Mouse (Mus musculus): ENCODE data around the gene Epb41. TPM values are rescaled to one million over a fixed set of nuclear protein-coding genes. Genes with fewer than 3 reads are reported as not detected.

Gene Epb41
- total RNA-seq, 2 experiments from 2014 or later: 26.2 to 28.4 TPM

DNA sequence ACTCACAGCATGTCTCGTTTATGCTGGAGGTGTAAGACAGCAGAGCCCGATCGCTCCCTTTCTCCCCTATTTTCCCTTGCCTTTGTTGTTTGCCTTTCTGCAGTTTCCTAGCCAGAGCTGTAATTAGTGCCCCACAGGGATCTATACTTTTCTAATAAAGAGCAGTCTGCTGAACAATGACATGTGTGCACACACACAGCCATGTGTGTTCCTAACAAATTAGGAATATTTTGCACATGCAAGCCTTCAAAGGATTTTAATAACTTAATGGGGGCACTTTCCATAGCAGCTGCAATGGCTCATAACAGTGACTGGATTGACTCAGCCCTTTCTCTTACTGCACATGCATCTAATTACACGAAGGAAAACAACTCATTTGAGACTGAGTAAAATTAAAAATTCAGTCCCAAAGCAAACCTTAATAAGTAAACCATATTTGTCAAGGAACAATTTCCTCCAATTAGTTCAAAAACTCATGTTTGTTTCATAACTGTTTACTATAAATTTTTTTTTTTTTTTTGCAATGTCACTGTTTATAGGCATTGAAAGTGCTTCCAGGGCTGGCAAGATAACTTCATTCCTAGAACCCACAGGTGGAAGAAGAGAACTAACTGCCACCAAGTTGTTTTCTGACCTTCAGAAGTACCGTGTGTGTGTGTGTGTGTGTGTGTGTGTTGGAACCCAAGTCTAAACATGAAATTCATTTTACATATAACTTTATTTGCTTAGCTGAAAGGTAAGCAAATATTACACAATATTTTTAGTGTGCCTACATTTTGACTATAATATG lies 49.2 kb downstream of the Epb41 start:
- DNase-seq (ENCODE audit: low spot score in 2 of 2): no peak
- intact Hi-C loops (cut with DNase I): no loop called here

- intact Hi-C loops (cut with DNase I): no loop called here
- no peak for DNase-seq (ENCODE audit: low spot score in 2 of 2)
Measured at GRCm38 (mm10) chr4:132025264-132025663, 49.9 kb downstream of the Epb41 start.

DNA sequence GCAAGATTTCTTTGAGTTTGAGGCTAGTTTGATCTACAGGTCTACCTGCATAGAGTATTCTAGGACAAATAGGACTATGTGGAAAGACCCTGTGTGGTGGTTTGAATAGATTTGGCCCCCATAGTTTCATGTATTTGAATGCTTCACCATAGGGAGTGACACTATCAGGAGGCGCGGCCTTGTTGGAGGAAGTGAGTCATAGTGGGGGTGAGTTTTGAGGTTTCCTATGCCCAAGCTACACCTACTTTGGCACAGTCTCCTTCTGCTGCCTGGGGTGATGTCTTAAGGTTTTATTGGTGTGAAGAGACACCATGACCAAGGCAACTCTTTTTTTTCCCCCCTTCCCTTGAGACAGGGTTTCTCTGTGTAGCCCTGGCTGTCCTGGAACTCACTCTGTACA lies 51.3 kb downstream of the Epb41 start:
- intact Hi-C loops (cut with DNase I): loop anchor here (5.0 kb wide), 1 partner anchor 42 kb away; no protein-coding TSS in a partner anchor

GRCm38 (mm10) chr4:132022639-132023038 lies 52.5 kb downstream of the Epb41 start:
- peak in 1 of 2 experiments; percentile 14 for DNase-seq (ENCODE audit: low spot score in 2 of 2)
- intact Hi-C loops (cut with DNase I): loop anchor here (5.0 kb wide), 1 partner anchor 40 kb away; no protein-coding TSS in a partner anchor

More for the DNA sequence above, 51.3 kb downstream of the Epb41 start:
- no peak for DNase-seq (ENCODE audit: low spot score in 2 of 2)

- no peak for DNase-seq (ENCODE audit: low spot score in 2 of 2)
- intact Hi-C loops (cut with DNase I): loop anchor here (5.0 kb wide), 1 partner anchor 40 kb away; no protein-coding TSS in a partner anchor
Measured at GRCm38 (mm10) chr4:132021883-132022282, 53.2 kb downstream of the Epb41 start.

- intact Hi-C loops (cut with DNase I): no loop called here
Measured at GRCm38 (mm10) chr4:132018547-132018946, 56.6 kb downstream of the Epb41 start.

GRCm38 (mm10) chr4:132015374-132015773 lies 59.7 kb downstream of the Epb41 start:
- DNase-seq (ENCODE audit: low spot score in 2 of 2): no peak
- intact Hi-C loops (cut with DNase I): no loop called here

More at GRCm38 (mm10) chr4:132018547-132018946, 56.6 kb downstream of the Epb41 start:
- no peak for DNase-seq (ENCODE audit: low spot score in 2 of 2)

DNA sequence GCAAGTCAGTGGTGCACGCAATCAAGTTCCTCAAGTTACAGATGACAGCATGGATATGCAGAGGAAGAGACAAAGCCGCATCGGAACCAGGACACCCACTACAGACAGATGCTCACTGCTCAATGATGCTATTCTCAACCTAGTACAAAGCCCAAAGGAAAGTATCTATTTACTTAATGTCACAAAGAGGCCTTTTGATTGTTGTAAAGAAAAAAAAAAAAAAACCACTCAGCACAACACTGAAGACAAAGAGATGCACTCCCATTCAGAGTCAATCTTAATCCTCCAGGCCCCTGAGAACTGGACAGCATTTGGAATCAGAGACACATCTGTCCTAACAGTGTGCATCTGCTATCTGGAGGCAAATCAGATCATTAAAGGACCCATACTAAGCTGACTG lies 63.5 kb downstream of the Epb41 start:
- intact Hi-C loops (cut with DNase I): no loop called here
- no peak for DNase-seq (ENCODE audit: low spot score in 2 of 2)

GRCm38 (mm10) chr4:132010416-132010815 lies 64.7 kb downstream of the Epb41 start:
- intact Hi-C loops (cut with DNase I): no loop called here
- DNase-seq (ENCODE audit: low spot score in 2 of 2): no peak

DNA sequence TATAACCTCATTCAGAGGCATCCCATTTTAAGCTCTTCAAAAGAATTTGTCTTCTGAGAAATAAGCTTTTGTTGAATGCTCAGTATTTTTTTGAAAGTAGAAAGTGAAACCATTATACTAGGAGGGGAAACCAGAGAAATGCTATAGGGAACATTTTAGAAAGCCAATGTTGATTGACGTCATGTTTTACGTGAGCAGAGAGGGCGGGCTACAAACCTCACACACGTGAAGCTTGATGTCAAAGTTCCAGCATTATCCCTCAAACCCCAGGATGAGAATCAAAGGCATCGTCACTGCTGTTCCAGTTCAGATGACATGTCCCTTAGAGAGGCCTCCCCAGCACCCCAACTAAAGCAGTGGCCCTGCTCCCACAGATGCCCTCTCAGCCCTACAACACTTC lies 66.9 kb downstream of the Epb41 start:
- DNase-seq (ENCODE audit: low spot score in 2 of 2): no peak
- intact Hi-C loops (cut with DNase I): no loop called here

- DNase-seq (ENCODE audit: low spot score in 2 of 2): no peak
- intact Hi-C loops (cut with DNase I): no loop called here
Measured at GRCm38 (mm10) chr4:132007123-132007522, 68.0 kb downstream of the Epb41 start.

- intact Hi-C loops (cut with DNase I): no loop called here
- no peak for DNase-seq (ENCODE audit: low spot score in 2 of 2)
Measured at GRCm38 (mm10) chr4:131998641-131999040, 76.5 kb downstream of the Epb41 start.

- DNase-seq (ENCODE audit: low spot score in 2 of 2): peak; percentile 24 to 57
- intact Hi-C loops (cut with DNase I): no loop called here
Measured at GRCm38 (mm10) chr4:131997476-131997875, 77.6 kb downstream of the Epb41 start.

DNA sequence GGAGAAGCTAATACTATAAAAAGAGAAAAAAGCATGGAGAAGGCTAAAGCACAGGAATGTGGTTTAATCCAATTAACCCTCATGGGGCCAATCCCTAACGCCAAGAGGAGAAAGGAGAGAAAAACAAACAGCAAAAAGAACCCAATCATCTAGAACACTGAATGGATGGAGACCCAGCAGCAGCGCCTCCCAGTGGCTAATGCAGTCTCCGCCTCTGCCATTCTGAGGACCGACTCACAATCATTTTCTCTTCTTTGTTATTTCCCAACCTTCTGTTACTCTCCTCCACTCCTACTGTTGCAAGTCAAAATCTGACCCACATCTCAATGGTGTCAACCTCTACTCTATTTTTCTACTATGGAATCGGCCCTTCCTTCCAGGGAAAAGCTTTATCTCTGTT lies 78.1 kb downstream of the Epb41 start:
- intact Hi-C loops (cut with DNase I): no loop called here
- no peak for DNase-seq (ENCODE audit: low spot score in 2 of 2)

- no peak for DNase-seq (ENCODE audit: low spot score in 2 of 2)
- intact Hi-C loops (cut with DNase I): no loop called here
Measured at GRCm38 (mm10) chr4:131993792-131994191, 81.3 kb downstream of the Epb41 start.

- intact Hi-C loops (cut with DNase I): loop anchor here (5.0 kb wide), 1 partner anchor 39 kb away; no protein-coding TSS in a partner anchor
- DNase-seq (ENCODE audit: low spot score in 2 of 2): no peak
Measured at GRCm38 (mm10) chr4:131982881-131983538, 92.1 kb downstream of the Epb41 start.

- intact Hi-C loops (cut with DNase I): loop anchor here (5.0 kb wide), 1 partner anchor 41 kb away; no protein-coding TSS in a partner anchor
Measured at GRCm38 (mm10) chr4:131981755-131982154, 93.4 kb downstream of the Epb41 start.

DNA sequence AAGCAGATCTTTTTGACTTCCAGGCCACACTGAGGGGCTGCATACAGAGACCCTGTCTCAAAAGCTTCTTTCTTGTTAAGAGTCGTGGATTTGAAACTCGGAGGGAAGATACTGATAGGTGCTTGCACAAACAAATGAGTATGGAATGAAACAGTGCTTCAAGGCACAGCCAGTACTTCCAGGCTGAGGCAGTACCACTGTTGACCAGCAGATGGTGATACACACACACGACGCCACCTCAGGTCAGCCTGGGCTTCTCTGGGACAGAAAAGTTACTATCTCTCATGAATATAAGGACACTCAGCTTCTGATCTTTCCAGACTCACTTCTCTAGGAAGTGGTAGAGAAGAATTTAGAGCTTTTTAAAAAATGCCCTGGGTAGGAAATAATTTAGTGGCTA lies 97.9 kb downstream of the Epb41 start:
- intact Hi-C loops (cut with DNase I): loop anchor here (1.0 to 5.0 kb wide), 2 partner anchors 102 to 200 kb away; no protein-coding TSS in a partner anchor
- DNase-seq (ENCODE audit: low spot score in 2 of 2): peak; percentile 81 to 90

More at GRCm38 (mm10) chr4:131981755-131982154, 93.4 kb downstream of the Epb41 start:
- no peak for DNase-seq (ENCODE audit: low spot score in 2 of 2)

GRCm38 (mm10) chr4:131970244-131970853 lies 104.8 kb downstream of the Epb41 start:
- intact Hi-C loops (cut with DNase I): loop anchor here (5.0 kb wide), 1 partner anchor 108 kb away; no protein-coding TSS in a partner anchor
- DNase-seq (ENCODE audit: low spot score in 2 of 2): no peak

GRCm38 (mm10) chr4:131968873-131969272 lies 106.2 kb downstream of the Epb41 start:
- DNase-seq (ENCODE audit: low spot score in 2 of 2): no peak
- intact Hi-C loops (cut with DNase I): loop anchor here (5.0 kb wide), 1 partner anchor 52 kb away; no protein-coding TSS in a partner anchor
